Mouse (Mus musculus): Measurements from ENCODE around the gene Eogt.

Eogt gene

DNA sequence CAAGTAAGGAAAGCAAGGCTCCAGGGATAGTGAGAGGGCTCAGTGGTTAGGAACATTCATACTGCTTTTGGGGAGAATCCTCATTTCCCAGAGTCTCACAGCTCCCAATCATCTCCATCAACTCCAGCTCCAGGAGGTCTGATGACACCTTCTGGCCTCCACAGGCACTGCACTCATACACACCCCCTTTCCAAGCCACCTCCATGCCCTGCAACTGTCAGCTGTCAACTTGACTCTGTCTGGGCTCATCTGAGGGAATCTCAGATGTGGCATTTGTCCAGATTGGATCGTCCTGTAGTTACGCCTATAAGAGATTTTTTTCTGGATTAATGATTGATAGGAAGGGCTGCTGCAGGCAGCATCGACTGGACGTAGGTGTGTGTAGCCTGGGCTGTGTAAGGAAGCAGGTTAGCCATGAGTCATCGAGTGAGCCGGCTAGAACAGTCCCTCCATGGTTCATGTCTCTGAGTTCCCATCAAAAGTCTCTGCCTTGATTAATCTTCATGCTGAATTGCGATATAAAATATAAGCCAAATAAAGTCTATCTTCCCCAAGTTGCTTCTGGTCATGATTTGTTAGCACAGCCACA is 44.6 kb downstream of the Eogt start:
- peak; percentile 24 for DNase-seq

DNA sequence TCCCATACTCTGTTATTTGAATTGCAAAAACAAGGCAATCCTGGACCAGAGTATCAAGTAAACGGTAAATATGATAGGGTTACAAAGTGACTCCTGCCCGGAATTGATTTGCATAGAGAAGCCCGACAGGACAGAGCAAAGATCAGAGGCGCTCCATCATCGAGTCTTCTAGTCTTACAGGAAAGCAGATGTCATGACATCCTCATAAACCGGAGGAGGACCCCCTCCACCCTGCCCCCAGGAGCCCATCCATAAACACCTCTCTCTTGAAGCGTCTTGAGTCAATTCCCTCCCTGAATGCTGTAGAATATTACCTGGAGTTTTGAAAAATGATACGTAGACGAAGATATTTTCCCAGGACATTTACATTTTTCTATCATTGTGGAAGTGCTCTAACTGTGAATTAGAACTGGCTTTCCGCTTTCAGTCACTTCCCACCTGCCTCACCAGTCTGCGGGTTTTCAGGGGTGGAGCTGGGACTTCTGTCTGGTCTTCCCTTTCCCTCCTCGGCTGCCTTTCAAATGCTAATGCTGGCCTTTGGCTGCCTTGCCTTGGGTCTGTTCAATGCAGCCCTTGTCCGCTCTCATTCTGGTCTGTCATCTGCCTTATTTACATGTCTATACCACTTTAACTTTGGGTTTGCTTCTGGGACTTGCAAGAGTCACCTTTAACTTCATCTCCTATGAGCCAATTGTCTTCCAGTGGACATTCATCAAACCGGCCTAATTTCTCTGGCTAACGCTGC is 46.9 kb downstream of the Eogt start:
- DNase-seq, result no peak

DNA sequence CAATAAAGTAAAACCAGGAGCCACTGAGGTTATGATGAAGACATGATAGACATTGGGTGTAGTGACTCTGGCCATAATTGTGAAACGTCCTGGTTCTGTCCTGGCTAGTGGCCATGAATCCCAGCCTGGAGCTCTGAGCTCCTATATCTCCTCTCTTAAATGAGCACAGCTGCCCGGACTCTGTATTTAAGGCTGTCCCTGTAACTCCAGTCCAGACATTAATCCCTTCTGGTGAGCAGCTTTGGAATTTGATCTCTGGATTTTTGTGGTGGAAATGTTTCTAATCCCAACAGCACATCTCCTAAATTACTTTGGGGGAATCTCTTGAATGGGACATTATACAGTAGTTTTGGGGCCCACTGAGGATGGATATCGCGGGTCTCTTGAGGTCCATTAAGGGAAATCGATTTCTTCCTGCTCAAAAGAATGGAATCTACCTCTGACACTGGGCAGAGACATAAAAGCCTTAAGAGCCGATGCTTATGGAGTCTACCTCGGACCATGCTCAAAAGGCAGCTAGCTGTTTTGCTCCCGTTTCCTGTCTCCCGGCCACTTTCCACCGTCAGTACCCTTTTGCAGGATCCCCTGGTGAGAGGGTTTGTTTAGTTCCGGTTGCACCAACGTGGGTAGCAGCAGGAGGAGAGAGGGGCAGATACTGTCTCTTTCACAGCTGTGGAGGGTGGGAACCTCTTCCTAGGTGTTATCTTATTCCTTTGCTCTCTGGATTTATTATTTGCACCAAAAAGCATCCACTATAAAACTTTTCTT is 47.6 kb downstream of the Eogt start:
- no peak for DNase-seq

DNA sequence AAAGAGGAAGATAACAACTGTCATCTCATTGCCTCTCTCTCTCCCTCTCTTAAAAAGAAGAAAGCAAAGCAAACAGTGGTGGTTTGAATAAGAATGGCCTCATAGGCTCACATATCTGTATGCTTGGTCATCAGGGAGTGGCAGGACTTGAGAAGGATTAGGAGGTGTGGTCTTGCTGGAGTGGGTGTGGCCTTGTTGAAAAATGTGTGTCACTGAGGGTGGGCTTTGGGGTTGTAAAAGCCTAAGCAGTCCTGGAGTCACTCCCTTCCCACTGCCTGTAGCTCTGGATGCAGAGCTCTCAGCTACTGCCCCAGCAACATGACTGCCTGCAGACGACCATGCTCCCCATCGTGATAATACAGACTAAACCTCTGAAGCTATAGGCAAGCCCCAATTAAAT is 66.6 kb downstream of the Eogt start:
- no peak for DNase-seq

DNA sequence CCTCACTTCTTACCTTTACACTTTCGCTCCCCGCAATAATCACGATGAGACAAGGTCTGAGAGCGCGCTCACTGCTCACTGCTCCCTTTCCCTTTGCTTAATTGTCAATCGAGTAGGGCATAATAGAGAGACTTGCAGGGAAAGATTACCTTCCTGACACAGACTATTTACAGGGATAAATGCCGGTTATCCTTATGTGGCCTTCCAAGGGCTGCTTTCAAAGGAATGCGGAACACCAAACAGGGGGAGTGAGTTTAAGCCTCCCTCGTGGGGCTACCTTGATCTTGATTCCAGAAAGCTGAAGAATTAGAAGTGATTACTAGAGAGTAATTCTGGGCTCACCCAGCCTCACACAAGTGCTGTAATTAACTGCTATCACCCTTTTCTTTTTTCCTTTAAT is 69.0 kb downstream of the Eogt start:
- DNase-seq, result no peak

DNA sequence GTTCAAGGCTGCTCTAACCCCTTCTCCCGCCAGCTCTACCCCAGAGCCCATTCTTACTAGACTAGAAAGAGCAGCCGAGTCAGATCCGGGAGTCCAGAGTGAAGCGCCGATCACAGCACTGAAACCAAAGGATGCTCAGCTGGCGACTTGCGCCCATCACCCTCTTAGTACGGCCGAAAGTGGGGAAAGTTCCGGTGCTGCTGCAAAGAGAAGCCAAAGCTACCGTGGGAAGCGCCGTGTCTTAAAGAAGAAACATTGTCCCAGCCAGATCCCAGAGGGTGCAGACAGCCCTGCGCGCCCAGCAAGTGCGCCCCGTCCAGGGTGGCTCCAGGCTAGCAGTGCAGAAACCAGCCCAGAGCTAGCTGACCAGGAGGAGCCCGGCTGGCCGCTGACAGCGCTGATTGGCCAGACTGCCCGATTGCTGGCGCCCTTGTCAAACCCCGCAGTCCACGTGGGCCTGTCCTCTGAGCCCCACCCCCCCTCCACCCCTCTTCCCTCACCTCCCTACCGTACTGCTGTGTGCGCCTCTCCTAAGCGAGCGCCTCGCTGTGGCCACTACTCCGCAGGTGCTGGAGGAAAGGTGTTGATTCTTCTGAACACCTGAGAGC is 88.8 kb downstream of the Eogt start, which contains the start of gene Fam19a4:
Gene Fam19a4 (minus strand): TSS at position 340 of the 608 bp plus-strand sequence.
- peak; percentile 49 for DNase-seq
